Mouse (Mus musculus) c-Kit-positive CD71-positive TER-119-positive erythroid progenitor cells, embryonic 14.5 days (primary cell): ENCODE measurements around the gene Adap2.
A peak's percentile ranks its signal among the peaks of the same experiment; 100 is the strongest.

ENCODE experiments used
- DNase-seq: peaks from one replicate; pipeline ENCODE4 v3.0.0-alpha.2; 2013; ENCODE audit warnings: low spot score

The Adap2 gene

GRCm38 (mm10) chr11:80199316-80199715 lies 45.4 kb downstream of the Adap2 start:
- DNase-seq: no peak

GRCm38 (mm10) chr11:80199773-80200172 lies 45.9 kb downstream of the Adap2 start:
- DNase-seq: no peak

GRCm38 (mm10) chr11:80200326-80200725 lies 46.4 kb downstream of the Adap2 start:
- peak; percentile 44 for DNase-seq

- no peak for DNase-seq
Observed at GRCm38 (mm10) chr11:80202296-80202695, 48.4 kb downstream of the Adap2 start.

- DNase-seq: no peak
Observed at GRCm38 (mm10) chr11:80204037-80204436, 50.1 kb downstream of the Adap2 start.

GRCm38 (mm10) chr11:80204941-80205340 lies 51.0 kb downstream of the Adap2 start:
- DNase-seq: no peak

GRCm38 (mm10) chr11:80208465-80208859 lies 54.6 kb downstream of the Adap2 start:
- no peak for DNase-seq

GRCm38 (mm10) chr11:80208860-80209800 lies 55.2 kb downstream of the Adap2 start, which contains the start of gene Rhot1:
Gene Rhot1 (plus strand): TSS chr11:80209019.
- peak; percentile 93 for DNase-seq

- no peak for DNase-seq
Observed at GRCm38 (mm10) chr11:80210321-80210720, 56.4 kb downstream of the Adap2 start.

- no peak for DNase-seq
Observed at GRCm38 (mm10) chr11:80212282-80212681, 58.4 kb downstream of the Adap2 start.

- no peak for DNase-seq
Observed at GRCm38 (mm10) chr11:80215291-80215690, 61.4 kb downstream of the Adap2 start.

GRCm38 (mm10) chr11:80218657-80219293 lies 64.9 kb downstream of the Adap2 start:
- DNase-seq: no peak
